Mouse (Mus musculus): ENCODE results near the gene Otog.

DNA sequence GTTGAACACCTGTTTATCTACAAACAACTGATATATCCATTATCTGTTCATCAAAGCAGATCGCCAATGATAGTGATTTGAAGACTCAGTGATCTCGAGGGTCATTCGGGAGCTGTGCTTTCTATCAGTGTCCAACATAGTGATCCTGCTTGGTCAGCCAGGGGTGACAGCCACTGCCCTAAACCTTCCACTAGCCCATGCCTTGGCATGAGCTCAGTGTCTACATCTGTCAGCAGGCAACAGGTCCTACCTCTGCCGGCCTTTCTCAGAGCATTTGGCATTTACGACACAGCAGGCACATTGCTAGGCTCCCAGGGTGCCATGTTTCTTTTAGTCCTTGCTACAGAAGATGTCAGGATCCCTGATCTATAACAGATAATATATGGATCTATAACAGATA, 99.5 kb downstream of the Otog start:
- no peak for TF ChIP-seq EP300 (IDR thresholded peaks at IDR 0.05; ENCODE audit: low read depth)
- no peak for TF ChIP-seq CTCF (IDR thresholded peaks at IDR 0.05; ENCODE audit: low read depth)

Measured in liver, embryonic 14.5 days (tissue).